Mouse (Mus musculus): ENCODE data around the gene Tnfrsf18. TPM values are rescaled to one million over a fixed set of nuclear protein-coding genes. Genes with fewer than 3 reads are reported as not detected.

Gene Tnfrsf18
- polyA plus RNA-seq (2011; ENCODE audit: insufficient read depth, insufficient read length, low replicate concordance, missing spikeins): 7.9 and 8.0 TPM in 2 replicates

GRCm38 (mm10) chr4:156026013-156026412, at the start of gene Tnfrsf18:
Gene Tnfrsf18 (plus strand): TSS chr4:156026164.
- Histone ChIP-seq H3K4me3 (replicated peaks; ENCODE audit: control insufficient read depth, low read depth, low read length) (peak within 1 kb of the TSS; percentile 63), H3K4me1 (ENCODE audit: control insufficient read depth, insufficient read depth, low read length) (peaks cover 5% of the 10 kb centered on the region; the same call in 1 of the 2 replicates), H3K27ac (ENCODE audit: control insufficient read depth, insufficient read depth, low read depth, low read length, poor library complexity) (peak within 1 kb of the TSS; percentile 45)
- TF ChIP-seq CTCF (IDR thresholded peaks at IDR 0.05; ENCODE audit: control insufficient read depth, insufficient read depth, low read length) (peak; percentile 58), POLR2A (IDR thresholded peaks at IDR 0.05; ENCODE audit: borderline replicate concordance, control insufficient read depth, low read depth, low read length) (no peak)
- WGBS: 3% methylated on average over 4 of the region's 4 CpGs

- WGBS: 53% methylated on average over 12 of the region's 12 CpGs
- H3K27ac ChIP-seq (ENCODE audit: control insufficient read depth, insufficient read depth, low read depth, low read length, poor library complexity): no peak overlapping the region
- no peak for TF ChIP-seq POLR2A (IDR thresholded peaks at IDR 0.05; ENCODE audit: borderline replicate concordance, control insufficient read depth, low read depth, low read length)
- TF ChIP-seq CTCF (IDR thresholded peaks at IDR 0.05; ENCODE audit: control insufficient read depth, insufficient read depth, low read length): no peak
Observed at GRCm38 (mm10) chr4:155981436-155982082, 44.4 kb upstream of the Tnfrsf18 start.

DNA sequence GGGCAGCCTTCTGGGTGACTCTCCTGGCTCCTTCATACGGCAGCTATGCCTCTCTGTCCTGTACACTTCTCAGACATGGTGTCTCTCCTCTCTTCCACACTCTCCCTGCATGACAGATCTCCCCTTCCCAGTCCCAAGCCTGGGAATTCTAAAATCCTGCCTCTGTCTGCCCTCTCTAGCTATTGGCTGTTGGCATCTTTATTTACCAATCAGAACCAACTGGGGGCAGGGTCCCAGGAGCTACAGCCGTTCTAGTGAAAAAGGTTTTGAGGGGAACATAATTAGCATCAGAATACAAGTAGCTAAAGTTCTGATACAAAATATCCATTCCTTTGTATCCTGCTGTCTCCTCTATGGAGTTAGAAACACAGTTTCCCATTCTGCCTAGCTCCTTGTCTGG, 42.2 kb upstream of the Tnfrsf18 start:
- TF ChIP-seq POLR2A (IDR thresholded peaks at IDR 0.05; ENCODE audit: borderline replicate concordance, control insufficient read depth, low read depth, low read length): no peak
- Histone ChIP-seq H3K4me3 (replicated peaks; ENCODE audit: control insufficient read depth, low read depth, low read length) (no peak overlapping the region), H3K27ac (ENCODE audit: control insufficient read depth, insufficient read depth, low read depth, low read length, poor library complexity) (no peak overlapping the region), H3K4me1 (ENCODE audit: control insufficient read depth, insufficient read depth, low read length) (no peaks in the 10 kb centered on the region; the same call in 1 of the 2 replicates)
- 42% methylated on average over 2 of the region's 2 CpGs for WGBS

More at GRCm38 (mm10) chr4:155981436-155982082, 44.4 kb upstream of the Tnfrsf18 start:
- H3K4me1 ChIP-seq (ENCODE audit: control insufficient read depth, insufficient read depth, low read length): no peaks in the 10 kb centered on the region; the same call in 1 of the 2 replicates
- no peak overlapping the region for H3K4me3 ChIP-seq (replicated peaks; ENCODE audit: control insufficient read depth, low read depth, low read length)

- Histone ChIP-seq H3K27ac (ENCODE audit: control insufficient read depth, insufficient read depth, low read depth, low read length, poor library complexity) (peak overlapping the region; percentile 99), H3K4me1 (ENCODE audit: control insufficient read depth, insufficient read depth, low read length) (peaks cover 8% of the 10 kb centered on the region), H3K4me3 (replicated peaks; ENCODE audit: control insufficient read depth, low read depth, low read length) (peak overlapping the region; percentile 99)
- 0 out of 2 replicates have a peak, but pooled peaks have one; percentile 3 for TF ChIP-seq POLR2A (IDR thresholded peaks at IDR 0.05; ENCODE audit: borderline replicate concordance, control insufficient read depth, low read depth, low read length)
- TF ChIP-seq CTCF (IDR thresholded peaks at IDR 0.05; ENCODE audit: control insufficient read depth, insufficient read depth, low read length): no peak
- WGBS: 58% methylated on average over 22 of the region's 22 CpGs
Observed at GRCm38 (mm10) chr4:155991211-155991907, 34.6 kb upstream of the Tnfrsf18 start.

DNA sequence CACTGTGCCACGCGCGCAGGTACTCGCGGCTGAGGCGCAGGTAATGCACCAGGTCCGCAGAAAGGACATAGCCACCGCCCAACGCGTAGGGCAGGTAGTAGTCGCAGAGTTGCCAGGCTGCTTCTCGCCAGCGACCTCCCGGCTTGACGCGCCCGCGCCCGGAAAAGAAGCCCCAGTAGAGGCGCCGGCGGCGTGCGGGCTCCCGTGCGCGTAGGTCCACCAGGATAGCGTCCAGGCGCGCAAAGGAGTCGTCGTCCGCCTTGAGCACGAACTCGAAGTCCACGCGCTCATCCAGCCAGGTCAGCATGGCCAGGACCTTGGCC, 34.1 kb upstream of the Tnfrsf18 start:
- TF ChIP-seq POLR2A (IDR thresholded peaks at IDR 0.05; ENCODE audit: borderline replicate concordance, control insufficient read depth, low read depth, low read length): no peak
- TF ChIP-seq CTCF (IDR thresholded peaks at IDR 0.05; ENCODE audit: control insufficient read depth, insufficient read depth, low read length): no peak
- Histone ChIP-seq H3K4me1 (ENCODE audit: control insufficient read depth, insufficient read depth, low read length) (peaks cover 8% of the 10 kb centered on the region), H3K27ac (ENCODE audit: control insufficient read depth, insufficient read depth, low read depth, low read length, poor library complexity) (peak overlapping the region; percentile 99), H3K4me3 (replicated peaks; ENCODE audit: control insufficient read depth, low read depth, low read length) (peak overlapping the region; percentile 99)
- 13% methylated on average over 37 of the region's 37 CpGs for WGBS

DNA sequence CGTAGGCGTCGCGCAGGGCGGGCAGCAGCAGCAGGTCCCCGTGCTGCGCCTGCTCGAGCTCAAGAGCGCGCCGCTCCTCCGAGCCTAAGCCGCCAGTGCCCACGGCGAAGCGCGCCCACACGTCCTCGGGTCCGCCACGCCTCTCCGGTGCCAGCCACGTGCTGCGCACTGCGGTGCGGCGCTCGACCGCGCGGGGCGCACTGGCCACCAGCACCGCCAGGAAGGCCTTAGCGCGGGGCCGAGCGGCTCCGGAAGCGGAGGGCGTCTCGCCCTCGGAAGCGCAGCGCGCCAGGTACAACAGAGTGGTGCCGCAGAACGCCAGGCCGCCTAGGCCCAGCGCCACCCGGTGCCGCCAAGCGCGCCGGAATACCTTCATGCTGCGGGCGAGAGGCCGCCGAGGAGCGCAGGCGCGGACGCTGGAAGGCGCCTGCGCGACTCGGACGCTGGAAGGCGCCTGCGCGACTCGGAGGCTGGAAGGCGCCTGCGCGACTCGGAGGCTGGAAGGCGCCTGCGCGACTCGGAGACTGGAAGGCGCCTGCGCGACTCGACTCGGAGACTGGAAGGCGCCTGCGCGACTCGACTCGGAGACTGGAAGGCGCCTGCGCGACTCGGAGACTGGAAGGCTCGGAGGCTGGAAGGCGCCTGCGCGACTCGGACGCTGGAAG, 33.6 kb upstream of the Tnfrsf18 start, which contains the start of the genes B3galt6 and Sdf4:
Gene B3galt6, minus strand, starts transcription at position 409 of the 665 bp plus-strand sequence.
Gene Sdf4, plus strand, starts transcription at position 632 of the 665 bp plus-strand sequence.
- peak within 1 kb of the TSS; percentile 100 for H3K27ac ChIP-seq (ENCODE audit: control insufficient read depth, insufficient read depth, low read depth, low read length, poor library complexity)
- peaks cover 8% of the 10 kb centered on the region for H3K4me1 ChIP-seq (ENCODE audit: control insufficient read depth, insufficient read depth, low read length)
- peak within 1 kb of the TSS; percentile 99 for H3K4me3 ChIP-seq (replicated peaks; ENCODE audit: control insufficient read depth, low read depth, low read length)
- WGBS: under 1% methylated on average over 99 of the region's 99 CpGs
- peak; percentile 73 for TF ChIP-seq CTCF (IDR thresholded peaks at IDR 0.05; ENCODE audit: control insufficient read depth, insufficient read depth, low read length)
- TF ChIP-seq POLR2A (IDR thresholded peaks at IDR 0.05; ENCODE audit: borderline replicate concordance, control insufficient read depth, low read depth, low read length): peak; percentile 64; the same call in 1 of the 2 replicates

- H3K4me1 ChIP-seq (ENCODE audit: control insufficient read depth, insufficient read depth, low read length): peaks cover 8% of the 10 kb centered on the region
- peak overlapping the region; percentile 100 for H3K27ac ChIP-seq (ENCODE audit: control insufficient read depth, insufficient read depth, low read depth, low read length, poor library complexity)
- WGBS: under 1% methylated on average over 70 of the region's 70 CpGs
- TF ChIP-seq POLR2A (IDR thresholded peaks at IDR 0.05; ENCODE audit: borderline replicate concordance, control insufficient read depth, low read depth, low read length) (peak; percentile 26; the same call in 1 of the 2 replicates), CTCF (IDR thresholded peaks at IDR 0.05; ENCODE audit: control insufficient read depth, insufficient read depth, low read length) (no peak)
- H3K4me3 ChIP-seq (replicated peaks; ENCODE audit: control insufficient read depth, low read depth, low read length): peak overlapping the region; percentile 80
Observed at GRCm38 (mm10) chr4:155992906-155993547, 32.9 kb upstream of the Tnfrsf18 start.
